Mouse (Mus musculus) limb, embryonic 14.5 days (tissue): Measurements from ENCODE around the gene Ano6. TPM values are rescaled to one million over a fixed set of nuclear protein-coding genes. Genes with fewer than 3 reads are reported as not detected.

Experiments used
- ATAC-seq: fragments of 200-750 bp; cut with Nextera tagmentation; 2 replicates; pipeline ENCODE4 v1.8.0; 2017; ENCODE audit warnings: low read depth, moderate number of reproducible peaks, moderate TSS enrichment; ENCODE audit not compliant: low FRiP score
- DNase-seq: peaks from one replicate; pipeline ENCODE4 v3.0.0-alpha.2; 2015; ENCODE audit warnings: low spot score
- H3K27ac ChIP-seq: fragments of 300-500 bp; sonication (generic); replicated peaks from 2 replicates; pipeline ENCODE4 v1.5.1; 2014; ENCODE audit warnings: low read depth, mild to moderate bottlenecking, low read length, moderate library complexity, mixed read lengths
- H3K27me3 ChIP-seq: fragments of 300-500 bp; sonication (generic); 2 replicates; pipeline ENCODE4 v1.6.1; 2014; ENCODE audit warnings: low read length, mixed read lengths; ENCODE audit not compliant: control insufficient read depth, insufficient read depth
- H3K36me3 ChIP-seq: fragments of 300-500 bp; sonication (generic); 2 replicates; pipeline ENCODE4 v1.6.1; 2014; ENCODE audit warnings: mild to moderate bottlenecking, low read length, moderate library complexity, mixed read lengths; ENCODE audit not compliant: control insufficient read depth, insufficient read depth
- H3K4me1 ChIP-seq: fragments of 300-500 bp; sonication (generic); 2 replicates; pipeline ENCODE4 v1.6.1; 2014; ENCODE audit warnings: antibody characterized with exemption, low read length, mixed read lengths; ENCODE audit not compliant: control insufficient read depth, insufficient read depth
- H3K4me2 ChIP-seq: fragments of 300-500 bp; sonication (generic); replicated peaks from 2 replicates; pipeline ENCODE4 v1.6.1; 2014; ENCODE audit warnings: low read depth, mild to moderate bottlenecking, low read length, moderate library complexity; ENCODE audit not compliant: severe bottlenecking
- H3K4me3 ChIP-seq: fragments of 300-500 bp; sonication (generic); replicated peaks from 2 replicates; pipeline ENCODE4 v1.5.1; 2014; ENCODE audit warnings: low read length
- H3K9ac ChIP-seq: fragments of 300-500 bp; sonication (generic); 2 replicates; pipeline ENCODE4 v1.6.1; 2014; ENCODE audit warnings: mild to moderate bottlenecking, low read depth, low read length, moderate library complexity; ENCODE audit not compliant: severe bottlenecking
- H3K9me3 ChIP-seq: fragments of 300-500 bp; sonication (generic); 2 replicates; pipeline ENCODE4 v1.6.1; 2016; ENCODE audit warnings: low read length; ENCODE audit not compliant: control insufficient read depth
- POLR2A ChIP-seq: fragments of 200-500 bp; IDR thresholded peaks from 2 replicates; pipeline ENCODE4 v1.8.0; 2012; ENCODE audit warnings: inconsistent platforms, mild to moderate bottlenecking, moderate library complexity, borderline replicate concordance; ENCODE audit not compliant: insufficient read depth, insufficient read length; ENCODE audit errors: extremely low read depth
- WGBS: fragments of 180-500 bp; shearing (Covaris S2); extraction: QIAGEN DNeasy Blood & Tissue Kit; methylation state at CpG from one replicate; pipeline ENCODE4 v1.1.7; 2014; 5-methylcytosine and 5-hydroxymethylcytosine counted together
- polyA plus RNA-seq, 2 experiments: library from polyadenylated mRNA; depleted of rRNA in 1 of 2; stranded (reverse) in 1 of 2; unstranded in 1 of 2; fragments of >200 nt; fragmentation: Nextera tagmentation in 1 of 2; extraction: Ambion mirVana in 1 of 2; gene quantifications; 2 replicates each; pipeline versions ENCODE4 v1.2.1 to v1.2.3; 2012 to 2014

The Ano6 gene
- polyA plus RNA-seq, 2 experiments = 42.1 to 52.3 TPM

DNA sequence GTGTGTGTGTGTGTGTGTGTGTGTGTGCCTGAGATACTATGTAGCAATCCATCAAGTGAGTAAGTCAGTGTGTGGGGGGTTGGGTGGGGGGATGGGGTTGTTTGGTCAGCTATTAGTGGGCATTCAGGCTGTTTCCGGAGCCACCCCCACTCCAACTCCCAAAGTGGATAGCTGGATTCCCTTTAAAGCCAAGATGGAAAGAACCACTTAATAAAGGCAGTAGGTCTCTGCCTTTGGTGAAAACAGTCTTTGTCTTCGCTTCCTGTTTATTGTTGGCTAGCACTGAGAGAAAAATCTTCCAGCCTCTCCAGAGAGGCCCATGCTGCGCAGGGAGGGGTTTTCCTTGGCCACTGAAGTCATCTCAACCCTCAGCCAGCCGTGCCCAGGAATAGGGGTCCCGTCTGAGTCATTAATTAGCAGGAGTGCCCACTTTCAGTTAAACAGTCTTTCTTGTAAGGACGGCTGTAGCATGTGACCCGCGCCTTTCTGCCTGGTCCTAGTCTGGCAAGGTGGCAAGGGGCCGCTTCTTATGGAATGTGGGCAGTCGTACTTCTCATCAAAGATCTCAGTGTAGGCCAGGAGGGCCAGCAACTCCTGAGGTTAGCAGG lies 38.1 kb downstream of the Ano6 start:
- no peaks in the 10 kb centered on the region for H3K27me3 ChIP-seq
- H3K27ac ChIP-seq = peak overlapping the region; percentile 21; the same call in 1 of the 2 replicates
- H3K4me2 ChIP-seq = no peak overlapping the region; the same call in 1 of the 2 replicates
- H3K9ac ChIP-seq = no peak overlapping the region
- H3K4me3 ChIP-seq = no peak overlapping the region
- WGBS = 28% methylated on average over 10 of the region's 10 CpGs
- DNase-seq (no peak), ATAC-seq (no peak)
- no peaks in the 10 kb centered on the region; the same call in 1 of the 2 replicates for H3K36me3 ChIP-seq
- peaks cover 35% of the 10 kb centered on the region for H3K4me1 ChIP-seq
- TF ChIP-seq POLR2A = no peak
- H3K9me3 ChIP-seq = no peaks in the 10 kb centered on the region

DNA sequence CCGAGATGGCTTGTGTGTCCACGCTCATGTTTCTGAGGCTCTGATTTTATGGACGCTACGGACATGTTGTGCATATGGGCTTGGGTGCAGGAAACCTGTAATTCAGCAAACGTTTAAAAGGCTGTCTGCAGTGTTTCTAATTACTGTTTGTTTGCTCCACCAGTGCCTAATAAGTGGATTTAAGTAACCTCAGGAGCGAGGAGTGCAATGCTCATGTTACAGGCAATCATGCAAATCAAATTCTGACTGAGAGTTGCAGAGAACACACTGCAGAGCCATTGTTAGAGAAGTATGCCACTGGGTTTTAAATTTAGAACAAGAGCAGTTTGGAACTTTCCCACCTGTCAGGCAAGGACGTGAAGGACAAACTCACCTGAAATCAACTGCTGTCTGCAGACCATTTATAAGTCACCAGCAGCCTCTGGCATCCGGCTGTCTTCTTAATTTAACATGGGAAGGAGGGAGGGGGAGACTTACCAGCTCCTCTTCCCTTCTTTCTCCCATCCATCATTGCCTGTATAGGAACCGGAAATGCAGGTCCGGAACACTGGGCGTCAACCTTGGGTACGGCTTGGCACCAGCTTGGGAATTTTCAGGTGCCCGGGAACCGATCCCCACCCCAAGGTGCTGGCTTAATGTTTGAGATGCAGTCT lies 39.0 kb downstream of the Ano6 start:
- no peak overlapping the region for H3K4me3 ChIP-seq
- ATAC-seq = no peak
- H3K9ac ChIP-seq = no peak overlapping the region
- TF ChIP-seq POLR2A = no peak
- H3K4me2 ChIP-seq = peak overlapping the region; percentile 3; the same call in 1 of the 2 replicates
- 0 out of 2 replicates have a peak overlapping the region, but pooled peaks have one; percentile 21 for H3K27ac ChIP-seq
- H3K9me3 ChIP-seq = no peaks in the 10 kb centered on the region
- peaks cover 35% of the 10 kb centered on the region for H3K4me1 ChIP-seq
- no peaks in the 10 kb centered on the region for H3K27me3 ChIP-seq
- no peak for DNase-seq
- WGBS = 32% methylated on average over 14 of the region's 14 CpGs
- H3K36me3 ChIP-seq = peaks cover 3% of the 10 kb centered on the region; the same call in 1 of the 2 replicates

DNA sequence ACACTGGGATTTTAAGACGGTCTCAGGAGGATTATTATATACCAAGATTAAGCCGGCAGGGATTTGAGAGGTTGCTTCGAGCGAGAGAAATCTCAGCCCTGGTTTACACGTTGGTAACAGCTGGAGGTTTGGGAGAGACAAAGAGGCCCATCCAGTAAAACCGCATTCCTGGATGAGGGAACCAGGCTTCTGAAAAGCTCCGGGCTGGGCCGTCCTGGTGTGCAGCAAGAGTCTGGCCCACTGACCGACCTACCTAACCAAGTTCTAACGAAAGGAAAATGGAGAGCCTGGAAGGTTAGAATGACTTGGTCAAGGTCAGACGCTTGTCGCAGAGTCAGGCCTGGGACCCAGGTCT lies 39.5 kb downstream of the Ano6 start:
- Histone ChIP-seq H3K36me3 (0 out of 2 replicates have a peak, but pooled peaks cover 3% of the 10 kb centered on the region), H3K4me3 (no peak overlapping the region), H3K27me3 (no peaks in the 10 kb centered on the region), H3K9me3 (no peaks in the 10 kb centered on the region), H3K27ac (no peak overlapping the region), H3K9ac (no peak overlapping the region), H3K4me1 (peaks cover 35% of the 10 kb centered on the region), H3K4me2 (peak overlapping the region; percentile 15; the same call in 1 of the 2 replicates)
- ATAC-seq (no peak), DNase-seq (peak; percentile 36)
- no peak for TF ChIP-seq POLR2A
- 40% methylated on average over 12 of the region's 12 CpGs for WGBS

DNA sequence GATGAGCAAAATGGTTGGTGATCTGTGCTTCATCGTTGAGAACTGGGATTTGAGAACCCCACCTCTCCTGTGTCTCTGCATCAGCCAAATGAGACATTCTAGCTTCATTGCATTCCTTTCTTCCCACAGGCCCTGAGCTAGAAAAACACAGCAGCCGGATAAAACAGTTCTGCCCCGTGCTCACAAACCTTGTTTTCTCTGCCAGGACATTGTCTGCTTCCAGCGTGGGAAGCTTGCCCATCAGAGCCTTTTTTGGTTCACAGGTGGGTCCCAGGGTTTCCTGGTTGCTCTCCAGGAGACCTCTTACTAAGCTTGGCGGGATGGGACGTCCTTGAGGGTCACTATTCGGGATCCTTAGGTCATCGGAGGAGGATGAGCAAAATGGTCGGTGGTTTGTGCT lies 42.6 kb downstream of the Ano6 start:
- H3K9ac ChIP-seq = no peak overlapping the region
- TF ChIP-seq POLR2A = no peak
- DNase-seq = no peak
- H3K27me3 ChIP-seq = no peaks in the 10 kb centered on the region
- H3K36me3 ChIP-seq = 0 out of 2 replicates have a peak, but pooled peaks cover 3% of the 10 kb centered on the region
- 83% methylated on average over 9 of the region's 9 CpGs for WGBS
- no peak for ATAC-seq
- H3K4me3 ChIP-seq = no peak overlapping the region
- H3K4me1 ChIP-seq = peaks cover 44% of the 10 kb centered on the region
- H3K9me3 ChIP-seq = no peaks in the 10 kb centered on the region
- no peak overlapping the region for H3K4me2 ChIP-seq
- no peak overlapping the region for H3K27ac ChIP-seq

DNA sequence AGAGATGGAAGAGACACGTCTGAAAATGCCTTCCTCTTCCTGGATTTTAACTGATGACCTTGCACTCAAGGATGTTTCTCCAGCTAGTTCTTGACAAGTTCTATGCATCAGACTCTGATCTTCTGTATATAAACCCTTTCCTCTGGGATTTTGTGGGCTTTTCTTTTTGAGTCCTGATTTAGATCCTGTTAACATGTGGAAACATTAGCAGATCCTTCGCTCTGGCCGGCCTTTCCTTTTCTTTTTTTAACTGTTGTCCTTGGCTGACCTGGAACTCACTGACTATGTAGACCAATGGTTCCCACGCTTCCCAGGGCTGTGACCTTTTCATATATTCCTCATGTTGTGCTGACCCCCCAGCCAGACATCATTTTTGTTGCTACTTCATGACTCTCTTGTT lies 45.4 kb downstream of the Ano6 start:
- Histone ChIP-seq H3K9me3 (no peaks in the 10 kb centered on the region), H3K4me1 (peaks cover 24% of the 10 kb centered on the region), H3K27me3 (no peaks in the 10 kb centered on the region), H3K4me2 (no peak overlapping the region), H3K27ac (no peak overlapping the region), H3K9ac (no peak overlapping the region), H3K4me3 (no peak overlapping the region), H3K36me3 (0 out of 2 replicates have a peak, but pooled peaks cover 3% of the 10 kb centered on the region)
- no peak for ATAC-seq
- 63% methylated on average over 4 of the region's 4 CpGs for WGBS
- no peak for DNase-seq
- no peak for TF ChIP-seq POLR2A
